Mouse (Mus musculus) mesoderm, embryonic 11.5 days (tissue): ENCODE measurements at regions not wholly inside any gene's neighbourhood (a gene's known extent, or its start where the extent isn't known, plus 50 kb on each side); places are given as distances from the start of the nearest gene placed in this dataset.

Experiments
- DNase-seq: peaks from one replicate; pipeline ENCODE4 v3.0.0-alpha.2; 2012; ENCODE audit warnings: low read depth, low spot score

GRCm38 (mm10) chr9:14092996-14093442 lies 181.8 kb upstream of the Sesn3 start:
- DNase-seq = no peak

- no peak for DNase-seq
These were observed 171.3 kb upstream of the Sesn3 start for GRCm38 (mm10) chr9:14103538-14103937.

GRCm38 (mm10) chr9:14104921-14105320 lies 169.9 kb upstream of the Sesn3 start:
- DNase-seq = no peak

- DNase-seq = no peak
These were observed 168.5 kb upstream of the Sesn3 start for GRCm38 (mm10) chr9:14106371-14106770.

- no peak for DNase-seq
These were observed 166.1 kb upstream of the Sesn3 start for GRCm38 (mm10) chr9:14108798-14109197.

- DNase-seq = no peak
These were observed 165.4 kb upstream of the Sesn3 start for GRCm38 (mm10) chr9:14109492-14109891.

- no peak for DNase-seq
These were observed 163.2 kb upstream of the Sesn3 start for GRCm38 (mm10) chr9:14111713-14112112.

GRCm38 (mm10) chr9:14115521-14115920 lies 159.3 kb upstream of the Sesn3 start:
- no peak for DNase-seq

GRCm38 (mm10) chr9:14116097-14116840 lies 158.6 kb upstream of the Sesn3 start:
- no peak for DNase-seq

GRCm38 (mm10) chr9:14133372-14133771 lies 141.5 kb upstream of the Sesn3 start:
- DNase-seq = no peak

- DNase-seq = no peak
These were observed 139.9 kb upstream of the Sesn3 start for GRCm38 (mm10) chr9:14134894-14135450.

GRCm38 (mm10) chr9:14141321-14141720 lies 133.5 kb upstream of the Sesn3 start:
- no peak for DNase-seq

- DNase-seq = no peak
These were observed 130.9 kb upstream of the Sesn3 start for GRCm38 (mm10) chr9:14143988-14144387.

- DNase-seq = no peak
These were observed 127.8 kb upstream of the Sesn3 start for GRCm38 (mm10) chr9:14147088-14147487.

- DNase-seq = no peak
These were observed 127.1 kb upstream of the Sesn3 start for GRCm38 (mm10) chr9:14147731-14148130.

GRCm38 (mm10) chr9:14150288-14150687 lies 124.6 kb upstream of the Sesn3 start:
- DNase-seq = no peak

- no peak for DNase-seq
These were observed 117.9 kb upstream of the Sesn3 start for GRCm38 (mm10) chr9:14156967-14157366.

- peak; percentile 52 for DNase-seq
These were observed 116.6 kb upstream of the Sesn3 start for GRCm38 (mm10) chr9:14158096-14158837.

GRCm38 (mm10) chr9:14160207-14160606 lies 114.7 kb upstream of the Sesn3 start:
- no peak for DNase-seq

GRCm38 (mm10) chr9:14171589-14172240 lies 103.2 kb upstream of the Sesn3 start:
- no peak for DNase-seq

GRCm38 (mm10) chr9:14173631-14174323 lies 101.1 kb upstream of the Sesn3 start:
- DNase-seq = peak; percentile 22
